Mouse (Mus musculus) megakaryocyte, embryonic 14.5 days (primary cell): ENCODE results near the gene Snx33.

Experiments used
- FLI1 ChIP-seq: IDR thresholded peaks from 2 replicates; pipeline ENCODE4 v1.6.1; 2012; ENCODE audit warnings: low read length, inconsistent platforms, mixed read lengths
- GATA1 ChIP-seq: IDR thresholded peaks from 3 replicates; pipeline ENCODE4 v1.6.1; 2012; ENCODE audit warnings: mixed read lengths, low read length, inconsistent platforms, borderline replicate concordance

- TF ChIP-seq GATA1 (no peak), FLI1 (no peak)
Measured at GRCm38 (mm10) chr9:56901187-56901586, 27.0 kb downstream of the Snx33 start.
